Mouse (Mus musculus) limb, embryonic 14.5 days (tissue): ENCODE results near the gene Bcl3. TPM values are rescaled to one million over a fixed set of nuclear protein-coding genes. Genes with fewer than 3 reads are reported as not detected.
"Not testable (repeated sequence)": the region's sequence is repeated elsewhere in the genome, so short reads cannot be mapped to it uniquely, and the experiment has no call there.

ENCODE experiments used
- ATAC-seq: fragments of 200-750 bp; cut with Nextera tagmentation; 2 replicates; pipeline ENCODE4 v1.8.0; 2017; ENCODE audit warnings: low read depth, moderate number of reproducible peaks, moderate TSS enrichment; ENCODE audit not compliant: low FRiP score
- DNase-seq: peaks from one replicate; pipeline ENCODE4 v3.0.0-alpha.2; 2015; ENCODE audit warnings: low spot score
- H3K27ac ChIP-seq: fragments of 300-500 bp; sonication (generic); replicated peaks from 2 replicates; pipeline ENCODE4 v1.5.1; 2014; ENCODE audit warnings: low read depth, mild to moderate bottlenecking, low read length, moderate library complexity, mixed read lengths
- H3K27me3 ChIP-seq: fragments of 300-500 bp; sonication (generic); 2 replicates; pipeline ENCODE4 v1.6.1; 2014; ENCODE audit warnings: low read length, mixed read lengths; ENCODE audit not compliant: control insufficient read depth, insufficient read depth
- H3K36me3 ChIP-seq: fragments of 300-500 bp; sonication (generic); 2 replicates; pipeline ENCODE4 v1.6.1; 2014; ENCODE audit warnings: mild to moderate bottlenecking, low read length, moderate library complexity, mixed read lengths; ENCODE audit not compliant: control insufficient read depth, insufficient read depth
- H3K4me1 ChIP-seq: fragments of 300-500 bp; sonication (generic); 2 replicates; pipeline ENCODE4 v1.6.1; 2014; ENCODE audit warnings: antibody characterized with exemption, low read length, mixed read lengths; ENCODE audit not compliant: control insufficient read depth, insufficient read depth
- H3K4me2 ChIP-seq: fragments of 300-500 bp; sonication (generic); replicated peaks from 2 replicates; pipeline ENCODE4 v1.6.1; 2014; ENCODE audit warnings: low read depth, mild to moderate bottlenecking, low read length, moderate library complexity; ENCODE audit not compliant: severe bottlenecking
- H3K4me3 ChIP-seq: fragments of 300-500 bp; sonication (generic); replicated peaks from 2 replicates; pipeline ENCODE4 v1.5.1; 2014; ENCODE audit warnings: low read length
- H3K9ac ChIP-seq: fragments of 300-500 bp; sonication (generic); 2 replicates; pipeline ENCODE4 v1.6.1; 2014; ENCODE audit warnings: mild to moderate bottlenecking, low read depth, low read length, moderate library complexity; ENCODE audit not compliant: severe bottlenecking
- H3K9me3 ChIP-seq: fragments of 300-500 bp; sonication (generic); 2 replicates; pipeline ENCODE4 v1.6.1; 2016; ENCODE audit warnings: low read length; ENCODE audit not compliant: control insufficient read depth
- POLR2A ChIP-seq: fragments of 200-500 bp; IDR thresholded peaks from 2 replicates; pipeline ENCODE4 v1.8.0; 2012; ENCODE audit warnings: inconsistent platforms, mild to moderate bottlenecking, moderate library complexity, borderline replicate concordance; ENCODE audit not compliant: insufficient read depth, insufficient read length; ENCODE audit errors: extremely low read depth
- WGBS: fragments of 180-500 bp; shearing (Covaris S2); extraction: QIAGEN DNeasy Blood & Tissue Kit; methylation state at CpG from one replicate; pipeline ENCODE4 v1.1.7; 2014; 5-methylcytosine and 5-hydroxymethylcytosine counted together
- polyA plus RNA-seq, 2 experiments: library from polyadenylated mRNA; depleted of rRNA in 1 of 2; stranded (reverse) in 1 of 2; unstranded in 1 of 2; fragments of >200 nt; fragmentation: Nextera tagmentation in 1 of 2; extraction: Ambion mirVana in 1 of 2; gene quantifications; 2 replicates each; pipeline versions ENCODE4 v1.2.1 to v1.2.3; 2012 to 2014

The Bcl3 gene
- polyA plus RNA-seq, 2 experiments: 4.7 to 5.5 TPM

- no peaks in the 10 kb centered on the region for H3K9me3 ChIP-seq
- H3K4me1 ChIP-seq: no peaks in the 10 kb centered on the region
- no peak overlapping the region for H3K9ac ChIP-seq
- DNase-seq (peak; percentile 74), ATAC-seq (no peak)
- WGBS: 33% methylated on average over 2 of the region's 2 CpGs
- no peak overlapping the region for H3K4me2 ChIP-seq
- H3K27ac ChIP-seq: no peak overlapping the region
- H3K36me3 ChIP-seq: no peaks in the 10 kb centered on the region
- H3K27me3 ChIP-seq: peaks cover 19% of the 10 kb centered on the region
- TF ChIP-seq POLR2A: no peak
- H3K4me3 ChIP-seq: no peak overlapping the region
Observed at GRCm38 (mm10) chr7:19800764-19801163, 21.8 kb downstream of the Bcl3 start.

- Histone ChIP-seq H3K4me1 (no peaks in the 10 kb centered on the region), H3K27me3 (peaks cover 25% of the 10 kb centered on the region), H3K4me2 (peak within 1 kb of the TSS; percentile 35), H3K27ac (no peak within 1 kb of the TSS), H3K4me3 (peak within 1 kb of the TSS; percentile 28), H3K9me3 (no peaks in the 10 kb centered on the region), H3K9ac (0 out of 2 replicates have a peak within 1 kb of the TSS, but pooled peaks have one; percentile 36), H3K36me3 (no peaks in the 10 kb centered on the region)
- WGBS: 3% methylated on average over 32 of the region's 32 CpGs
- DNase-seq (peak; percentile 58), ATAC-seq (peak; percentile 67)
- no peak for TF ChIP-seq POLR2A
Observed at GRCm38 (mm10) chr7:19796697-19797588, 25.6 kb downstream of the Bcl3 start, which contains the start of gene Cblc. Gene Cblc (minus strand): TSS chr7:19796809.

GRCm38 (mm10) chr7:19796254-19796653 lies 26.3 kb downstream of the Bcl3 start:
- Histone ChIP-seq H3K27me3 (peaks cover 25% of the 10 kb centered on the region), H3K4me2 (peak overlapping the region; percentile 35), H3K36me3 (no peaks in the 10 kb centered on the region), H3K4me3 (peak overlapping the region; percentile 28), H3K9ac (0 out of 2 replicates have a peak overlapping the region, but pooled peaks have one; percentile 36), H3K4me1 (no peaks in the 10 kb centered on the region), H3K9me3 (no peaks in the 10 kb centered on the region), H3K27ac (no peak overlapping the region)
- ATAC-seq (no peak), DNase-seq (no peak)
- WGBS: 7% methylated on average over 18 of the region's 18 CpGs
- no peak for TF ChIP-seq POLR2A

- Histone ChIP-seq H3K4me1 (no peaks in the 10 kb centered on the region), H3K9me3 (no peaks in the 10 kb centered on the region), H3K27ac (no peak overlapping the region), H3K4me3 (no peak overlapping the region), H3K36me3 (no peaks in the 10 kb centered on the region), H3K27me3 (peaks cover 25% of the 10 kb centered on the region), H3K4me2 (no peak overlapping the region), H3K9ac (no peak overlapping the region)
- no peak for DNase-seq
- ATAC-seq: no peak
- WGBS: 63% methylated on average over 2 of the region's 2 CpGs
- TF ChIP-seq POLR2A: no peak
Observed at GRCm38 (mm10) chr7:19795236-19795635, 27.3 kb downstream of the Bcl3 start.

GRCm38 (mm10) chr7:19792701-19793630 lies 29.6 kb downstream of the Bcl3 start:
- Histone ChIP-seq H3K4me1 (no peaks in the 10 kb centered on the region), H3K4me3 (no peak overlapping the region), H3K27me3 (peaks cover 25% of the 10 kb centered on the region), H3K36me3 (no peaks in the 10 kb centered on the region), H3K27ac (no peak overlapping the region), H3K4me2 (no peak overlapping the region), H3K9ac (no peak overlapping the region), H3K9me3 (no peaks in the 10 kb centered on the region)
- no peak for TF ChIP-seq POLR2A
- ATAC-seq: no peak
- DNase-seq: no peak
- WGBS: 80% methylated on average over 19 of the region's 19 CpGs

GRCm38 (mm10) chr7:19791504-19791903 lies 31.1 kb downstream of the Bcl3 start:
- H3K9ac ChIP-seq, H3K36me3 ChIP-seq, ATAC-seq, H3K27ac ChIP-seq, DNase-seq, H3K4me3 ChIP-seq, H3K4me1 ChIP-seq, H3K4me2 ChIP-seq, H3K9me3 ChIP-seq: not testable (repeated sequence)
- peaks cover 14% of the 10 kb centered on the region for H3K27me3 ChIP-seq
- 94% methylated on average over 2 of the region's 2 CpGs for WGBS
